Mouse (Mus musculus): Measurements from ENCODE around the gene Vmn1r52.
"Not testable (repeated sequence)": the region's sequence is repeated elsewhere in the genome, so short reads cannot be mapped to it uniquely, and the experiment has no call there.

Gene Vmn1r52

DNA sequence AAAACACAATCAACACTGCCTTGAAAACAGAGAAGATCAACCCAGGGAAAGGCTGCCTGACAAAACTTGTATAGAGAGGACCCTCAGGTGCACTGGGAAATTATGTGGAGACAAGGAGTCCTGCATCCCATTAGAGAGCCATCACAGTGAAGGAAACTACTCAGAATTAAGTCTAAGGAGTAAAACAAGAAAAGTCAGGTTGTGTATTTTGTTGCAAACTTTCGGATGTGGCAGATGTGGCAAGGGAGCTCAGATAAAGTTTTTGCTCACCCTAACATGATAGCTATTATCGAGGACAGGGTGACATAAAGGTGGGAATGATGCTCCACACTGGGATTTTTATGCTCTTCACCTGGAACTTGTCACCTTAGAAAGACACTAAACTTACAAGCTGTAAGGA, at the start of gene Vmn1r52:
Vmn1r52 (plus strand) TSS at position 301 of the 400 bp plus-strand sequence.
- no peak for DNase-seq (ENCODE audit: low spot score)

DNA sequence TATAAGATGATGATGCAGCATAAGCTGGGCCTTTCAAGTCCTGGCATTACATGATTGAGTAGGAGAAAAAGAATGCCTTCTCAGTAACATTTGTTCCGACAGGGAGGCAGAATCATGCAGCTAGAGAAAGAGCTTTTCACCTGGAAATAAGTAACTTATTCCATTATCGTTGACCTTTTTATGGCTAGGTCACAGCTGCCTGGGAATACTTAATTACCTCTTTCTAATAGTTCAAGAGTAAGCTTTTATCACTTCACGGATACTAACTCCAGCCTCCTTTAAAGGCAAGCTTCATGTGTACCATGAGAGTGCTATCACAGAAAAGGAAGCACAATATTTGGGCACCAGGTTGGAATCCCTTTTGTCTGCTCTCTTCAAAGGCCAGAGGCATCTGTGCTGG, 14.5 kb upstream of the Vmn1r52 start:
- no peak for DNase-seq (ENCODE audit: low spot score)

DNA sequence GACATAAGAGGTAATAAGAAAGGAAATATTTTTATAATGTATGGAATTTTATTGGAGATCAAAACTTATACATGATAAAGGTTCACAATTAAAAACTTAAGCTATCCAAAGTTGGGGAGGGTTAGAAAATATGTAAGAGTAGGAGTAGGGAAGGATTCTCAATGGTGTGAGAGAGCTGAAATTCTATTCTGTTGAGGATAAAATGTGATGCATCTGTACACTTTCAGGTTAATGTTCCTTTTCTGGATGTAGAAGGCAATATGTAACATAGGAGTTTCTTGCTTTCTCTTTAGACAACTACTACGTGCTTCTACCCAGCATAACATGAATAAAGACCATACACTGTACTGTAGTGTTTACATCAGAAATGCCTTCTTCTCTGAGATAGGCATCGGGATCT, 27.9 kb downstream of the Vmn1r52 start, which contains the start of gene V1ra8:
V1ra8 (plus strand) TSS at position 301 of the 400 bp plus-strand sequence.
- DNase-seq (ENCODE audit: low spot score): not testable (repeated sequence)

DNA sequence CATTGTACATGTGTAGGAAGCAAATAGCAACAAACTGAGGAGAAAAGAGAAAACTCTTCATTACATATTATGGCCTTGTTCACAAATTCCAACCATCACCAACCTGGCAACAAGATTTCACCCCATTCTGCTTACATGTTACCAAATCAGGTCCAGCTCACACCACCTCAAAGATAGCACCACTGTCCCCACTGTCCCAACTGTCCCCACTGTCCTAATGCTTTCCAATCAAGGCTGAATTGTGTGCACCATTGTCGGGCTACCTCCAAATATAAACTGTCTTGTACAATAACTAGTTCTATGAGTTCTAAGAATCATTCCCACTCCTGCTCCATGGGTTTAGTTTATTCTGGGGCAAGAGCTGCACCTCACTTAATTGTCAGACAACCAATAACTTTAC, 49.7 kb downstream of the Vmn1r52 start, which contains the start of gene Vmn1r53:
Vmn1r53 (minus strand) TSS at position 101 of the 400 bp plus-strand sequence.
- DNase-seq (ENCODE audit: low spot score): no peak

Measured in testis, postnatal 10 days (tissue).